ENCODE assay signal across 22 mouse cellular contexts in genomic region chr3:69423371-69423770, GRCm38 (mm10).
DNase-seq lines count a peak whose midpoint lies in the region; ATAC-seq lines count a peak whose summit lies in the region.
"Had no signal": no experiment of that assay in that cellular context is flagged by ENCODE, and none has a peak within 500 bp of the region (broad histone marks: within the 10 kb centered on the region; RNA-seq: fewer than 3 reads in every experiment).

No protein-coding gene starts in this region.

- H3K27ac ChIP-seq in kidney, embryonic 14.5 days (ENCODE audit: low read depth, low read length): no peak overlapping the region
- no peak overlapping the region for H3K27ac ChIP-seq in intestine, embryonic 15.5 days
- H3K27ac ChIP-seq: embryonic facial prominence, embryonic 12.5 days; heart, embryonic 10.5 days; hindbrain, embryonic 13.5 days; lung, embryonic 15.5 days; stomach, postnatal 0 days had no signal

- H3K4me3 ChIP-seq in kidney, embryonic 14.5 days (ENCODE audit: low read length): no peak overlapping the region
- no peak overlapping the region for H3K4me3 ChIP-seq in intestine, embryonic 15.5 days (replicated peaks)
- H3K4me3 ChIP-seq: embryonic facial prominence, embryonic 12.5 days; heart, embryonic 10.5 days; hindbrain, embryonic 13.5 days; lung, embryonic 15.5 days had no signal

- no peaks in the 10 kb centered on the region for H3K27me3 ChIP-seq in kidney, embryonic 14.5 days (ENCODE audit: control insufficient read depth, insufficient read depth, low read length)
- no peaks in the 10 kb centered on the region for H3K27me3 ChIP-seq in intestine, embryonic 15.5 days (replicated peaks)
- H3K27me3 ChIP-seq: embryonic facial prominence, embryonic 12.5 days; hindbrain, embryonic 13.5 days; lung, embryonic 15.5 days had no signal

- H3K9me3 ChIP-seq in kidney, embryonic 14.5 days (ENCODE audit: control insufficient read depth, low read length): no peaks in the 10 kb centered on the region
- H3K9me3 ChIP-seq in intestine, embryonic 15.5 days: no peaks in the 10 kb centered on the region
- H3K9me3 ChIP-seq: embryonic facial prominence, embryonic 12.5 days; G1E; heart, embryonic 10.5 days; hindbrain, embryonic 13.5 days; lung, embryonic 15.5 days had no signal

- ATAC-seq in kidney, embryonic 14.5 days (ENCODE audit: low FRiP score, low TSS enrichment): peak; percentile 81; the same call in 1 of the 2 replicates
- no peak for ATAC-seq in intestine, embryonic 15.5 days
- ATAC-seq: CD4-positive, CD25-positive, alpha-beta regulatory T cell, adult 4 months; intestine, embryonic 16.5 days had no signal

- H3K4me1 ChIP-seq in kidney, embryonic 14.5 days (ENCODE audit: control insufficient read depth, insufficient read depth, low read length): no peaks in the 10 kb centered on the region
- H3K4me1 ChIP-seq in intestine, embryonic 15.5 days (replicated peaks): no peaks in the 10 kb centered on the region
- H3K4me1 ChIP-seq: embryonic facial prominence, embryonic 12.5 days; heart, embryonic 10.5 days had no signal

- no peak overlapping the region for H3K9ac ChIP-seq in kidney, embryonic 14.5 days (ENCODE audit: low read depth, low read length)
- no peak overlapping the region for H3K9ac ChIP-seq in intestine, embryonic 15.5 days
- H3K9ac ChIP-seq: embryonic facial prominence, embryonic 12.5 days; hindbrain, embryonic 13.5 days; lung, embryonic 15.5 days had no signal

- H3K36me3 ChIP-seq in kidney, embryonic 14.5 days (ENCODE audit: control insufficient read depth, insufficient read depth, low read length): no peaks in the 10 kb centered on the region
- H3K36me3 ChIP-seq in intestine, embryonic 15.5 days: no peaks in the 10 kb centered on the region
- H3K36me3 ChIP-seq: embryonic facial prominence, embryonic 12.5 days; G1E; heart, embryonic 10.5 days; hindbrain, embryonic 13.5 days; lung, embryonic 15.5 days had no signal

- DNase-seq in kidney, postnatal 36 days: no peak
- DNase-seq in testis, postnatal 14 days (ENCODE audit: low spot score): peak; percentile 5
- no peak for DNase-seq in testis, postnatal 10 days (ENCODE audit: low spot score)
- peak; percentile 47 for DNase-seq in hindlimb bud, embryonic 11.5 days (ENCODE audit: extremely low spot score, low read depth, low spot score)
- DNase-seq in thymus, postnatal 36 days: no peak
- DNase-seq: cerebellum, adult 11-12 months; cerebellum, postnatal 36 days; gastrocnemius, postnatal 25 days; heart, postnatal 10 days; right cerebral cortex, postnatal 14 days; thymus, postnatal 25 days had no signal

- no peak overlapping the region for H3K4me2 ChIP-seq in kidney, embryonic 14.5 days (replicated peaks; ENCODE audit: low read depth, low read length)
- no peak overlapping the region for H3K4me2 ChIP-seq in intestine, embryonic 15.5 days (replicated peaks)
- H3K4me2 ChIP-seq: embryonic facial prominence, embryonic 12.5 days; hindbrain, embryonic 13.5 days; liver, embryonic 11.5 days; lung, embryonic 15.5 days had no signal

- 27% methylated on average over 4 of the region's 4 CpGs for WGBS in kidney, embryonic 14.5 days
- WGBS in intestine, embryonic 15.5 days: 58% methylated on average over 4 of the region's 4 CpGs

Comparison
In these comparisons a context has a peak if more than half of its experiments do, and no peak if none do; other contexts are left out.
1. DNase-seq: peak in testis, postnatal 14 days (single experiment) and hindlimb bud, embryonic 11.5 days (single experiment); none in kidney, postnatal 36 days (0 of 2), testis, postnatal 10 days (single experiment) and thymus, postnatal 36 days (0 of 2).